Mouse (Mus musculus) cerebellum, adult 11-12 months (tissue): ENCODE results near the gene Pou2f1.

Experiments
- DNase-seq: peaks from one replicate; pipeline ENCODE4 v3.0.0; 2022

Pou2f1 gene

DNA sequence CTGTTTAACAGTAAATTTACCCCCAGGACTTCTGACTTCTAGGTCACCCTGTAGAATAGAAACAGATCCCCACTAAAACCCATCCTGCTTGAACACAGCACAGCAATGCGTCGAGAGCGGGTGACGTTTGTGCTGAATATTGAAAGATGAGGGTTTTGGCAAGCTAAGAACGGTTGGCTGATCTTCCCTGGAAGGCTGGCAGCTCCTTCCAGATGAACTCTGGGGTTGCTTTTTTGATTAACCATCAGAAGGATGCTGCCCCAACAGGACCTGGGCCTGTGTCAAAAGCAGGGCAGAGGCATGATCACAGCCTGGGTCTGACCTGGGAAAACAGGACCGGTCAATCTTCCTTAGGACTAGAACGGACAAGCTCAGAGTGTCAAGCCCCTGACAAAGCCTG is 160.3 kb downstream of the Pou2f1 start:
- no peak for DNase-seq

DNA sequence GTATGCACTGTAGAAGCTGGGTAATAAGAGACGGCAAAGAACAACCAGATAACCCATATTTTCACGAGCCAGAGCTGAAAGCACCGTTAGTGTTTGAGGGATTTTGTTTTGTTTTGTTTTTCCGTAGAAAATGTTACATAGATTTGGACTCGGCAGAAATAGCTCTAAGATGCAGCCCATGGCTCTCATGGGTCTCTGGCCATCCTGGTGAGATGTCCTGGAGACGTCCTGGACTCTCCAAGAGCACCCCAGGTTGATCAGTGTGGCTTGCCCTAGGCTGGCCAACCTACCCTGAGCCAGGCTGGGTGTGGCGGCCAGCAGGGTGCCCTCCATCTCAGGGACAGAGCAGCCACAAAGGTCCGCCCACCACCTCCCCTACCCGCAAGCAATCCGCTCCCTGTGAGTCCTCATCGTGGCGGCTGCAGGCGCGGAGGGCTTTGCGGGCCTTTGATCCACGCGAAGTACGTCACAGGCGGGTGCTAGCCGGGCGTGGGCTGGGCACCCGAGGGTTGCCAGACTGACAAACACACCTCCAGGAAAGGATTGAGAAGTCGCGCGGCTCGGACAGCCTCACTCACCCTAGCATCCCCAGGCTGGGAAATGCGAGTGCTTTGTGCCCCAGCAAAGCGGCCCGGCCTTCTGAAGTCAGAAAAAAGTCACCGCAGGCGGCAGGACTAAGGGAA is 161.8 kb downstream of the Pou2f1 start:
- no peak for DNase-seq

DNA sequence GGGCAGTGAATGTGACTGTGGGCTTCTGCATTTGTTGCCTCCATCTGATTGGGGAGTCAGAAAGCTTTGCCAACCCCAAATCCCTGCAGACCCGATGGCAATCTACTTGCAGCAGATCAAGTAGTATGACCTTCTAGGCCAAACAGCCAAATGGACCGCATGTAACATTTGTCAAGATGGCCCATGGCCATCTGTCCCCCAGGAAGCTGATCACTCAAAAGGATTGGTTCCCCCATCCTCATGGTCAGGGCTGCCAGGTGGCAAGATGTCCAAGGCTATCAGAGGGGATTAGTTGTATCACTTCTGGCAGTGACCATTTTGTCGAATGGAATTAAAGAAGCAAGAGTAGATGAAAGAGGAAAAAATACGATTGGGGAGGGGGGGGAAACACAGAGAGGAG is 163.3 kb downstream of the Pou2f1 start:
- no peak for DNase-seq

DNA sequence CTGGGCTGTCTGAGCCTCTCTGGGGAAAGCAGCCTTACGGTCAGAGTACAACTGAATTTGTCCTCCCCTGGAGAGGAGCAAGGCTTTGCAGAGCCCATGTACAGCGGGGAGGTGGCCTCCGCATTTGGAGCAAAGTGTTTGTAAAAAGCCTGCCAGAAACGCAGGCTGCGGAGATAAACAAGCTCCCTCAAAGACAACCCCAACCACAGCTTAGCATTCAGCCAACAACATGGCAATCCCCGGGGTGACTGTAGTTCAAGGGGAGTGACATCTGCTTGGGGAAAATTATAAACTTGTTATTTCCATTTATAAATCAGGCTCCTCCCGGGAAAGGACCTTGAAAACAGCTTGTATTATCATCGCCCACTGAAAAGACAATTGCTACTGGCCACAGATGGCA is 164.9 kb downstream of the Pou2f1 start:
- DNase-seq = no peak

DNA sequence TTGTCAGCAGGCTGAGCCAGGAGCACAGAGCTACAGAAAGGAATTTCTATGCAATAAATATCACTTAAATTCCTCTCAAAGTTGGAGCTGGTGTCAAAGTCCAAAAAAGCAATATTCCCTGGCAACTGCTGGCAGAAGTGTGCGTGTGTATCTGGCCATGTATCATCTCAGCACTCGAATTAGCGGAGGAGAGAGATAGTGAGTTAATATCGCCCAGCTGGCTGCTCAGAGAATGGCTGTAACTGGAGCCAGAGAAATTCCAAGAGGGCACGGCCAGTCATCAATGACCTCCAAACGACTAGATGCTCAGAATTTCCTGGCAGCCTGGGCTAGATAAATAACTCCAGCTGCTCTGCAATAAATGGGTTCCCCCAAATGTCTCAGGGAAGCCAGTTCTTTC is 166.0 kb downstream of the Pou2f1 start:
- no peak for DNase-seq

DNA sequence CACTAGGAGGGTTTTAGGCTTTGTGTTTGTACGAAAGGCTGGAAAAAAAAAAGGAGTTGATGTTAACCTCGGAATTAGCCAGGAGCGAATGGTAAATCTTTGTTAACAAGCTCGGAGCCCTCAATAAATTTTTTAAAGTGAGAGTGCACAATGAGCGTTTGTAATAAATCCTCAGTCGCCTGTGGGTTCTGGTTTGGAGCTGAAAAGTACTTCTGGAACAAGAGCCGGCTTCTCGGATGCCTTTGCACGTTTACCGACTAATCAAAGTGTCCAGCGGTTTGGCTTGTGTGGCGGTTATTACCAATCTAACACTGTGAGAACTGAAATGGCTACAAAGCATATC is 167.9 kb downstream of the Pou2f1 start:
- DNase-seq = no peak

DNA sequence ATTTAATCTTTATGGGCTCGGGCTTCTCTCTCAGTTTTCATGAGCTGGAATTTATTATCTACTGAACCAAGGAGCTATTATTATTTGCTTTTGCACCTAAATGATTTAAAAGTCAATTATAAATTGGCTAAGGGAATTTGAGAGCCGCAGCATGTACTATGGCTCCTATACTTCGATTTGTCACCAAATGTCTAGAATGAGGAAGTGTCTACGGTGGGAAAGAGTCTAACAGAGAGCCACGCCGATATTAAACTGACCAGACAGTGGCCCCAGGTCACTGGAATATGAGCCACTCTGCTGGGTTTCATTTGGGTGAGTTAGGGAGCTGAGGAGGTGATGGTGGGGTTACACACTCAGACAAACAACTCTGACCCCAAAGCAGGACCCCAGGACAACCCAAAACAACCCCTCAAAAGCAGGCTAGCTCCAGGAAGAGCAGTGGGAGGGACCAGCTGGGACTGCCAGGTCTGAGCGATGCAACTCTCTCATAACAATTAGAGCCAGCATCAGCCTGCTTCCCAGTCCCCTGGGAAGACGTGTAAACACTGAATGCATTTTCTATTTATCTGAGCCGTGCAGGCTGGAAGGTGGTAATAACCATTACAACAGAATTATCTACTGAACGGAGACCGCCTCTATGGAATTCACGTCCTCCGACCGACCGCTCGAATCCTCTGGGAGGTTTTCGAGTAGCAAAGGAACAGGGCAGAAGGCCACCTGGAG is 168.4 kb downstream of the Pou2f1 start:
- DNase-seq = no peak

DNA sequence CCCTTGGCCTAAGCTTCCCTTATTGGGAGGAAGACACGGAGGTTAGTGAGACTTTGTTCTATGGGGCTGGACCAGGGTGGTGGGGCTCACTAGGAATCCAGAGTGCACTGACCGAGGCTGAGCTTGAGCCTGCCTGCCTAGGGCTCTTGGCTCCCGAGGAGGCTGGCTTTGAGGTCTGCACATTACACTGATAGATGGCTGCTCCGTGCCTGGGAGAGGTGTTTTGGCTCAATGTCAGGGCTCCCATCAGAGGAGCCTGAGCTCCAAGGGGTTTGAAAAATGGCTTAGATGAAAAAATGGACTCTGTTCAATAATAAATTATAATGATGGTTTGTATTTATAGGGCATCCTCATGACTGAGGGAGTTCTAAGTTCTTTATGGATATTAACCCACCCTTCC is 169.2 kb downstream of the Pou2f1 start:
- no peak for DNase-seq

DNA sequence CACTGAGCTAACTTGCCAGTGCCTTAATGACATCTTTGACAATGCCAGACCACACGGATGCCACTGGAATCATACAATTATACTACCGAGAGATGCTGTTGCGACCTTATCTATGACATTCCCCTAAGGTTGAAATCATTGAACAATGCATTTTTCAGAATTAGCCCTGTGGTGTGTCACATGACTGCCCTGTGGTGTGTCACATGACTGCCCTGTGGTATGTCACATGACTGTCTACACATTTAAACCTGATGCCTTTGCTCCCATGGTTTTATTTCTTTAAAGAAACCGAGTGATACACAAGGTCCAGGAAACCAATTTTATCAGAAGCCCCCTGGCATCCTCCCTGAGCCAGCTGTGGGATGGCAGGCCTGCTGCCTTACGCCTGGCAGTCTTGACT is 172.6 kb downstream of the Pou2f1 start:
- no peak for DNase-seq

DNA sequence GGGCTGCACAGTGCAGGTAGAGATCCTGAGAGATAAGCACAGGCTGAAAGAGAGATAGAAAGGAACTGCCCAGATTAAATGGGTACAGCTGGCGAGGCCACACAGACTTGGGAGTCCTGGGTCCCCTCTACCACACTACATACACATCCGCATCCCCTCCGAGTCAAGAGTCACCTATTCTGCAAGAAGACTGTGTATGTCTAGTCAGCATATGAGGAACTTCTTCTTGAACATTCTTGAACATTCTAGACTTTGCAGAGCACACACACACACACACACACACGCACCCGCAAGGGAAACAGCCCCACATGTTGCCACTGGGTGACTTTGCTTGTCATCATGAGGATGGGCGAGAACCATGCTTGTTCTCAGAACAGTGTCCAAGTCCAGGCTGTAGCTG is 173.9 kb downstream of the Pou2f1 start:
- no peak for DNase-seq

DNA sequence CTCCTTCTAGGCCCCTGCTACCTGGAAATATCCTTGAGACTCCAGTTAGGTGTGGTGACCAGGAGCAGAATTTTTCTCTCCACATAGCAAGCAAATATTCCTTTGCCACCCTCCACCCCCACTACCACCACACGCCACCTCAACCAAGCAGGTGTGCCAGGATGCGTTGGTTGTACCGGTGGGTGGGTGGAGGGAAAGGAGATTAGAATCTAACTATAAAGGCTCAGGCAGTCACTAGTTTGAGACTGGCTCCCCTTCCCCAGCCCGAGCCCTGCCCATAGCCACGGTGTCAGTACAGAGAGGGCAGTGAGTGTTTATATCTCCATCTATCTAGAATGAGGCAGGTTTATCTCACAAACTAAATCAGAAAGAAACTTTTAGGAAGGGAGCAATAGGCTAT is 174.3 kb downstream of the Pou2f1 start:
- no peak for DNase-seq

DNA sequence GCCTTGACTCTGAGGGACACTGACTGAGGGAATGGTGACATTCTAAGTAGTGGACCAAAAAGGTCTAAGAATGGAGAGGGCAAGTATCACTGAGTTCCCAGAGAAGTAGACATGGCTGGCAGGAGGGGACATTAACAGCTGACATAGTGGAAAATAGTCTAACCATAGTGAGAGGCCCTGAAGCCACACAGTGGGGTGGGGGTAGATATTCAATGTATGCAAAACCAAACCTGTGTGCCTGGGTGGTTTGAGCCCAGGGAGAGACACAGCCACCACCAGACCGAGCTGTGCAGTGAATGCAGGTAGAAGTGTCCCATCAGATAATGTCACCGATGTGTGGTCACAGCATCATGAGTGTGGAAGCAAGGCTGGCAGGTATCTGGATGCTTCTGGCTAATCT is 180.4 kb downstream of the Pou2f1 start:
- no peak for DNase-seq

DNA sequence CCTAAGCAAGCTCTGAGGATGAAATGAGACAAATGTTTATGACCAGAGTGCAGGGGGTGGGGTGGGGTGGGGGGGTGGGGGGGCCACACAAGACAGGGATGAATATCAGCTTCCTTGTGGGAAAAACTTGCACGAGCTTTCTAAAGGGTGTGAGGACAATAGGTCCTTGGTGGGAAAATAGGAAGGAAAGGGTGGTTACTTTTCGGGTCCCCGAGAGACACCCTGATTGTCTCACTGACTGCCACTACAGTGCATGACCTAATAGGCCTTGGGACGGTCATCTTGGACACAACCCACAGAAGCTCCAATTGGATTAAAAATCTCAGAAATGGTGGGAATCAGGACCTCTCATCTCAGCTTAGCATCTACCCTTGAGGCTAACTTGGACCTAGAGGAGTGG is 183.3 kb downstream of the Pou2f1 start:
- no peak for DNase-seq

DNA sequence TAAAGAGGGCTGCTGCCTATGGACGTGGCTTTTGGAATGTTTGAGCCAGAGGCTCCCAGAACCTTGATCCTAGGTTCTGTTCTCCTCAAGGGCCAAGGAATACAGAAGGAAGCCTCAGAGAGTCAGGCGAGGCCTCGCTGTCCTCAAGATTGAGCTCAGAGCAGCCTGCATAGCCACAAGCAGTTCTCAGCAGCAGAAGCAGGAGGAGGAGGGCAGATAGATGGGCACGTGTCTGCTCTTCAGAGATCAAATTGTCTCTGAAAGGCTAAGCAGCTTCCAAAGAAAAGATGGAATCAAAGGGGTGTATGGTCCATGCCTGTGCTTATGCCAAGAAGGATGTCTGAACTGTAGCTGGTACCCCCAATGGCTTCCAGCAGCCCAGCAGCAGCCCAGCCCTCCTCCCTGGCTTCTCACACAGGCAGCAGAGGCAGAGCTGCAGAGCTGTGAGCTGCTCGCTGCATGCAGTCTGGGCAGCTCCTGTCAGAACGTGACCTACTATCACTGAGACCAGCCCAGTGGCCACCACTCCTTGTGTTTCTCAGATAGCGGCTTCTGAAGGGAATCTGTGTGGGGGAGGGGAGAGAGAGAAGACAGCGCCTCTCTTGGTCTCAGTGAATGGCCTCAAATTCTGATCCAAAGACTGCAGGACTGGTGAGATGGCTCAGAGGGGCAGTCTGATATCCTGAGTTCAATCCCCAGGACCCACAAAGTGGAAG is 184.2 kb downstream of the Pou2f1 start:
- no peak for DNase-seq

DNA sequence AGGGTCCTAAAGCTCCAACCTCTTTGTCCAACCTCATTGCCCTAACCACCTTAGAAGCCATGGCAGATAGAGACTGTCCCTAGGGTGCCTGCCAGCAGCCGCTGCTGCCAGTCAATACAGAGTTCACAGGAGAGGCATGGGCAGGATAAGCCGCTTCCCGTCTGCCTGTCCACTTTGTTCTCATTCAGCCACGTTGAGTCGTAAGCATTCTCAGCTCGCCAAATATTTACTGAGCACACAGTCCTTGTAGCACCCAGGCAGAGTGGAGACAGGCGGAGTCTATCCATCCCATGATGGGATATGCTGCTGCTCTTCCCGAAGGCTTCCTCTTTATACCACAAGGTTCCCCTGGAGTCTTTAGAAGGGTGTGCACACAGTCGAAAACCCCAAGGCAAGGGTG is 185.2 kb downstream of the Pou2f1 start:
- no peak for DNase-seq

DNA sequence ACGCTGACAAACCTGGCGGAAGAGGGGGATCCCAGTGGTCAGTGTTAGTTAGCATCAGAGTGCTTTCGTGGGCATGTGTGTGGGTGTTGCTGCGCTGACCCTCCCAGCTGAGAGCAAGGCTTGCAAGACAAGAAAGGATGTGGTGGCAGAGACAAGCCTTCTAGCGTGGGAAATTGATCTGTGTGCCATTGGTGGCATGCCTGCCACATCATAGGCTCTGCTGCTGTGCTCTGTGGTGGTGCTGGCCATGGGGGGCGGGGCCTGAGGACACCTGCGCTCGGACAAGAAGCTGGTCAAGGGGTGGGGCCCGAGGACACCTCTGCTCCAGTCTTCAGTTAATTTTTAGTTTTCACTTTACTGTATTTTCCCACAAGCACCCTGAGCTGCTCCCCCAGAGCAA is 186.1 kb downstream of the Pou2f1 start:
- no peak for DNase-seq
